Mouse (Mus musculus): ENCODE results near the gene Yeats4. TPM values are rescaled to one million over a fixed set of nuclear protein-coding genes. Genes with fewer than 3 reads are reported as not detected.
A peak's percentile ranks its signal among the peaks of the same experiment; 100 is the strongest.
"Not testable (repeated sequence)": the region's sequence is repeated elsewhere in the genome, so short reads cannot be mapped to it uniquely, and the experiment has no call there.

Gene Yeats4
- total and polyA plus RNA-seq, 3 experiments: 13.7 to 27.9 (median 26.9) TPM

DNA sequence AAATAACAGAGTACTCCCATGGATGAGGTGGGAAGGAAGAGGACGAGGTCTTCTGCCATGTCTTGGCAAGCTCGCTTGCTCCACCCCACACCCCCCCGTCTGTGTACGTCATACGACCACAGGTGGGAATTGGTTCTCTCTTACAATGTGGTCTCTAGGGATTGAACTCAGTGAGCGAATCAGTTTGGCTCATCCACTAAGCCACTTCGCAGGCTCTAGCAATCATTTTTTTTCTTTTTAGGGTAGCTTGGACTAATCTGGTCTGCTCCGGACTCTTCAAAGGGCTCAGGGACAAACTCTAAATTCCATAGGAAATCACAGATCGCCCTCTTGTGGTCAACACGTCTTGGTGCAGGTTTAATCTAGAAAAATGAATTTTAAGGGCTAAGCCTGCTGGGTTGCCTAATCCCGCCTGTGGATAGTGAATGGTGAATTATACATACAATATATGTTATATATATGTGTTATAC, 14.8 kb downstream of the Yeats4 start:
- TF ChIP-seq POLR2A (IDR thresholded peaks at IDR 0.05; ENCODE audit: insufficient read depth, low read depth, low read length) (no peak), EP300 (IDR thresholded peaks at IDR 0.05; ENCODE audit: insufficient read depth, low read depth, low read length) (no peak), CTCF (IDR thresholded peaks at IDR 0.05) (peak; percentile 89)
- 8% methylated on average over 11 of the region's 11 CpGs for WGBS
- intact Hi-C loops (cut with DNase I): loop anchor here (5.0 kb wide), 2 partner anchors 62 to 142 kb away; partner anchors contain the start of gene Frs2
- H3K36me3 ChIP-seq (ENCODE audit: control insufficient read depth, insufficient read depth, low read length): no peaks in the 10 kb centered on the region
- H3K27me3 ChIP-seq (ENCODE audit: control insufficient read depth, insufficient read depth, low read length): no peaks in the 10 kb centered on the region
- H3K9ac ChIP-seq (ENCODE audit: low read depth, low read length): peak overlapping the region; percentile 21; the same call in 1 of the 2 replicates
- peak in 1 of 2 experiments; percentile 25 for DNase-seq
- peak overlapping the region; percentile 34 for H3K4me3 ChIP-seq
- no peaks in the 10 kb centered on the region for H3K79me2 ChIP-seq (replicated peaks; ENCODE audit: control insufficient read depth, insufficient read depth, low read length)
- H3K27ac ChIP-seq: no peak overlapping the region
- H3K4me1 ChIP-seq (ENCODE audit: control insufficient read depth, insufficient read depth, low read length): peaks cover 2% of the 10 kb centered on the region; the same call in 1 of the 2 replicates

DNA sequence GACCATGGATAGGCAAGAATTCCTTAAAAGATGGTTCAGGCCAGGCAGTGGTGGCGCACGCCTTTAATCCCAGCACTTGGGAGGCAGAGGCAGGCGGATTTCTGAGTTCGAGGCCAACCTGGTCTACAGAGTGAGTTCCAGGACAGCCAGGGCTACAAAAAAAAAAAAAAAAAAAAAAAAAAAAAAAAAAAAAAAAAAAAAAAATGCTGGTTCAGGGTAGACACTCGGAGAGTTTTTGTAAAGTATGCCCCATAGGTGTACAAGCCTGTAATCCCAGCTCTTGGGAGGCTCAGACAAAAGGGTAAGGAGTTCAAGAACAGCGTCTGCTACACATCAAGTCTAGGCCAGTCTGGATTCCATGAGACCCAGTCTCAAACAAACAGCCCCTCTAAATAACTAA, 15.5 kb downstream of the Yeats4 start:
- DNase-seq; H3K36me3 ChIP-seq (ENCODE audit: control insufficient read depth, insufficient read depth, low read length); H3K79me2 ChIP-seq (replicated peaks; ENCODE audit: control insufficient read depth, insufficient read depth, low read length); H3K4me3 ChIP-seq; H3K9ac ChIP-seq (ENCODE audit: low read depth, low read length); H3K27ac ChIP-seq; H3K27me3 ChIP-seq (ENCODE audit: control insufficient read depth, insufficient read depth, low read length); H3K4me1 ChIP-seq (ENCODE audit: control insufficient read depth, insufficient read depth, low read length): not testable (repeated sequence)
- intact Hi-C loops (cut with DNase I): loop anchor here (5.0 kb wide), 2 partner anchors 61 to 141 kb away; partner anchors contain the start of gene Frs2
- WGBS: 93% methylated on average over 6 of the region's 6 CpGs

DNA sequence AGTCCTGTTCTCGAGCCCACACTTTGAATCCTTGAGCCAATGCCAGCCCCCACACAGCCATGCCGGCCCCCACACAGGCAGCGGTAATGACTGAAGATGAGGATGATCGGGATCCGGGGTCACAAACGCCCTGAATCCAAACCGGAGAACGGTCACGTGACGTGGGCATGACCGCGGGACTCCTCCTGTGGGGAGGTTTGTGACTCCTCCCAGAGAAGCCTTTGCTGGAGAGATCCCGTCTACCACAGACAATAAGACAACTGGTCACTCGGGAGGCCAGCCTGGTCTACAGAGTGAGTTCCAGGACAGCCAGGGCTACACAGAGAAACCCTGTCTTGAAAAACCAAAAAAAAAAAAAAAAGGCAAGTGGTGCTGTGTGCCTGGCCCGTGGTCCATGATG, 16.1 kb downstream of the Yeats4 start:
- no peaks in the 10 kb centered on the region for H3K36me3 ChIP-seq (ENCODE audit: control insufficient read depth, insufficient read depth, low read length)
- DNase-seq: no peak
- H3K9ac ChIP-seq (ENCODE audit: low read depth, low read length): no peak overlapping the region
- H3K79me2 ChIP-seq (replicated peaks; ENCODE audit: control insufficient read depth, insufficient read depth, low read length): no peaks in the 10 kb centered on the region
- intact Hi-C loops (cut with DNase I): loop anchor here (5.0 kb wide), 2 partner anchors 61 to 141 kb away; partner anchors contain the start of gene Frs2
- no peak overlapping the region for H3K4me3 ChIP-seq
- no peaks in the 10 kb centered on the region for H3K27me3 ChIP-seq (ENCODE audit: control insufficient read depth, insufficient read depth, low read length)
- 86% methylated on average over 15 of the region's 15 CpGs for WGBS
- TF ChIP-seq EP300 (IDR thresholded peaks at IDR 0.05; ENCODE audit: insufficient read depth, low read depth, low read length) (no peak), CTCF (IDR thresholded peaks at IDR 0.05) (no peak), POLR2A (IDR thresholded peaks at IDR 0.05; ENCODE audit: insufficient read depth, low read depth, low read length) (no peak)
- H3K4me1 ChIP-seq (ENCODE audit: control insufficient read depth, insufficient read depth, low read length): peaks cover 2% of the 10 kb centered on the region; the same call in 1 of the 2 replicates
- no peak overlapping the region for H3K27ac ChIP-seq

DNA sequence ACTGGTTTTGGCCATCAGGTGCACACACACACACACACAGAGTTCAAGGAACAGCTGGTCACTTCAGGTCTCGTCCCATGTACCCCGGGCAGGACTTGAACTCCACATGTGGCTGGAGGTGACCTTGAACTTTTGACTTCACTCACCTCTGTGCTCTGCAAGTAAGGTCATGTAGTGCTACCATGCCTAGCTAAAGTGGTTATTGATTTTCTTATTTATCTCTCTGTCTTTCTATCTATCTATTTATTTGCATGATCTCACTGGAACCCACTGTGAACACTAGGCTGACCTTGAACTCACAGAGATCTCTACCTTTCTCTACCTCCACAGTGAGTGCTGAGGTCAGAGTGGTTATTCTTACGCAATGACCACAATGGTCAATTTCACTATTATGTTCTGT, 18.2 kb downstream of the Yeats4 start:
- Histone ChIP-seq H3K27ac (no peak overlapping the region), H3K4me1 (ENCODE audit: control insufficient read depth, insufficient read depth, low read length) (peaks cover 2% of the 10 kb centered on the region; the same call in 1 of the 2 replicates), H3K36me3 (ENCODE audit: control insufficient read depth, insufficient read depth, low read length) (no peaks in the 10 kb centered on the region), H3K9ac (ENCODE audit: low read depth, low read length) (no peak overlapping the region), H3K4me3 (no peak overlapping the region), H3K79me2 (replicated peaks; ENCODE audit: control insufficient read depth, insufficient read depth, low read length) (no peaks in the 10 kb centered on the region), H3K27me3 (ENCODE audit: control insufficient read depth, insufficient read depth, low read length) (no peaks in the 10 kb centered on the region)
- 96% methylated on average over 3 of the region's 3 CpGs for WGBS
- intact Hi-C loops (cut with DNase I): loop anchor here (5.0 kb wide), 2 partner anchors 59 to 139 kb away; partner anchors contain the start of gene Frs2
- no peak for TF ChIP-seq CTCF (IDR thresholded peaks at IDR 0.05)
- TF ChIP-seq POLR2A (IDR thresholded peaks at IDR 0.05; ENCODE audit: insufficient read depth, low read depth, low read length): no peak
- no peak for DNase-seq

DNA sequence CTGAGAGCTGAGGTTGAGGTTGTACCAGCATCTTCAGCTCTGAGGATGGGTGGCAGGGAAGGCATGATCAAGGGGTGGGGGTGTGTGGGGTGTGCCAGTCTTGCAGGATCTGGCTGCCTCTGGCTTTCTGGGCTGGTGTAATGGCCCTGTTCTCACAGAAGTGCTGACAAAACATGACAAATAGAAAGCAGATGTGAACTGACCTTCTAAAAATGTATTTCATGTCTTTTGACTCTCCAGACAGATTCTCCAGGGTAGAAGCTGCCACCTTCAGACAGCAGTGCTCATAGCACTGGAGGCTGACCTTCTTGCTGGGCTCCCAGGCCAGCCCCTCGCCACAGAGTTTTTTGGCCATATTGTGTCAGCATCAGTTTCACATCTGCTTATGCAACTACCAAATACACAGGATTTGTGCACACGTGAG, 20.7 kb downstream of the Yeats4 start:
- Histone ChIP-seq H3K4me1 (ENCODE audit: control insufficient read depth, insufficient read depth, low read length) (no peaks in the 10 kb centered on the region; the same call in 1 of the 2 replicates), H3K4me3 (no peak overlapping the region), H3K36me3 (ENCODE audit: control insufficient read depth, insufficient read depth, low read length) (no peaks in the 10 kb centered on the region), H3K79me2 (replicated peaks; ENCODE audit: control insufficient read depth, insufficient read depth, low read length) (no peaks in the 10 kb centered on the region), H3K9ac (ENCODE audit: low read depth, low read length) (no peak overlapping the region), H3K27ac (no peak overlapping the region), H3K27me3 (ENCODE audit: control insufficient read depth, insufficient read depth, low read length) (no peaks in the 10 kb centered on the region)
- 57% methylated on average over 2 of the region's 2 CpGs for WGBS
- peak; percentile 48 for TF ChIP-seq CTCF (IDR thresholded peaks at IDR 0.05)
- TF ChIP-seq POLR2A (IDR thresholded peaks at IDR 0.05; ENCODE audit: insufficient read depth, low read depth, low read length): no peak
- intact Hi-C loops (cut with DNase I): no loop called here
- DNase-seq: no peak

DNA sequence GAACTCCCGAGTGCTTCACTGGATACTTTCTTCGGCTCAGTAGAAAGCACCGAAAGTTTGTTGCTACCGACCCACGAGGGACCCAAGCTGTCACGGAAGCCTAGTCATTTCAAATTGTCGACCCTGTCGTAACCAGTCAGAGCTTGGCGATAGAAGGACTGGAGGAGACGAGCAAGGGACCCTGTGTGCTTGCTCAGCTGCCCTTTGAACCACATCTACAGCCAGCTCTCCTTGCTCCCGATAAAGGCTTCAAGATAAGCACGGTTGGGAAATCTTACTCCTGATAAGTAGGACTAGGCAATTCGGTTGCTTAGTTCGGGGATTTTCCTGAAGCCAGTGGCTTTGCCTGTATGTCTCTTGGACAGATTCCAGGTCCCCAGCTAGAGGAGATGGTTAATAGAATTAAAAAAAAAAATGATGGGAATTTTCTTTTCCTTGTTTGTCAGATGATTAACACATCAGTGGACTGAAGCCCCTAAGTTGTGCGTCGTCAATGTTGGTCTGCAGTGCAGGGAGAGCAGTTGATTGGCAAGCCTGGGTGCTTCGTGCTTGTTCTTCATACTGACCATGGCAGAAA, 21.2 kb downstream of the Yeats4 start:
- DNase-seq: no peak
- Histone ChIP-seq H3K36me3 (ENCODE audit: control insufficient read depth, insufficient read depth, low read length) (no peaks in the 10 kb centered on the region), H3K9ac (ENCODE audit: low read depth, low read length) (no peak overlapping the region), H3K4me1 (ENCODE audit: control insufficient read depth, insufficient read depth, low read length) (no peaks in the 10 kb centered on the region; the same call in 1 of the 2 replicates), H3K27me3 (ENCODE audit: control insufficient read depth, insufficient read depth, low read length) (no peaks in the 10 kb centered on the region), H3K79me2 (replicated peaks; ENCODE audit: control insufficient read depth, insufficient read depth, low read length) (no peaks in the 10 kb centered on the region), H3K27ac (no peak overlapping the region), H3K4me3 (no peak overlapping the region)
- 48% methylated on average over 17 of the region's 17 CpGs for WGBS
- TF ChIP-seq EP300 (IDR thresholded peaks at IDR 0.05; ENCODE audit: insufficient read depth, low read depth, low read length) (no peak), CTCF (IDR thresholded peaks at IDR 0.05) (no peak), POLR2A (IDR thresholded peaks at IDR 0.05; ENCODE audit: insufficient read depth, low read depth, low read length) (no peak)
- intact Hi-C loops (cut with DNase I): no loop called here
